Comparison of ENCODE assay signal across 9 mouse cellular contexts in the genomic region with DNA sequence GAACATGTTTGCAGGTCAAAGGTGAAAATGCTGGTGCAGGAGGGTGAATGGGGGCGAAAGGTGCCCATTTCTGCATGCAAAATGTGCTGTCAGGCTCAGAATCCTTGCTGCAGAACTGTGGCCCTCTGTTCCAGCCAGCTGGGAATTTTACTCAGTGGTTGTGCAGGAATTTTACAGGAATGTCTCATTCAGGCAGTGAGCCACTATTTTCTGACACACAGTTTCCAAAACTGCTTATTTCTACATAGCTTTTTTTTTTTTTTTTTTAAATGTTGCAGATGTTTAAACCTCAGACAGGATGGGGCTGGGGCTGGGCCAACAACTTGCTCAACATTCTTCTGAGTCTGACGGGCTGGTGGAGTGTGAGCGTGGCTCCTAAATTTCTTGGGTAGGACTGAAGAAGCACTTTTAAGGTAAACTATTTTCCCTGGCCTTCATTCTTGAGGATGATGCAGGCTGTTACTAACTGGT. TPM values are rescaled to one million over a fixed set of nuclear protein-coding genes. Genes with fewer than 3 reads are reported as not detected.
DNase-seq lines count a peak whose midpoint lies in the region; ATAC-seq and TF ChIP-seq lines count a peak whose summit lies in the region.
"Had no signal": no experiment of that assay in that cellular context is flagged by ENCODE, and none has a peak within 500 bp of the region (broad histone marks: within the 10 kb centered on the region; RNA-seq: fewer than 3 reads in every experiment).

No protein-coding gene starts in this region.

- peaks cover 10% of the 10 kb centered on the region; the same call in 1 of the 2 replicates for H3K4me1 ChIP-seq in heart, embryonic 10.5 days
- peaks cover 7% of the 10 kb centered on the region for H3K4me1 ChIP-seq in heart, embryonic 16.5 days (ENCODE audit: control insufficient read depth, insufficient read depth, low read length)
- peaks cover 3% of the 10 kb centered on the region for H3K4me1 ChIP-seq in lung, embryonic 14.5 days (ENCODE audit: insufficient read depth)
- H3K4me1 ChIP-seq in thymus, adult 2 months (replicated peaks; ENCODE audit: control insufficient read depth, insufficient read depth, low read length): peaks cover 23% of the 10 kb centered on the region

- no peak overlapping the region for H3K27ac ChIP-seq in heart, embryonic 10.5 days
- H3K27ac ChIP-seq in heart, embryonic 16.5 days (ENCODE audit: low read length): peak overlapping the region; percentile 45; the same call in 1 of the 2 replicates
- no peak overlapping the region for H3K27ac ChIP-seq in lung, embryonic 14.5 days (ENCODE audit: low read depth)
- peak overlapping the region; percentile 89 for H3K27ac ChIP-seq in thymus, adult 2 months (ENCODE audit: control insufficient read depth, insufficient read depth, low read length)

- H3K4me2 ChIP-seq in heart, embryonic 16.5 days (ENCODE audit: low read depth, low read length): no peak overlapping the region; the same call in 1 of the 2 replicates
- no peak overlapping the region for H3K4me2 ChIP-seq in lung, embryonic 14.5 days

- peak; percentile 33; the same call in 1 of the 2 replicates for ATAC-seq in heart, embryonic 16.5 days (replicated peaks; ENCODE audit: extremely low read depth, insufficient read depth, low FRiP score)
- ATAC-seq in lung, embryonic 14.5 days (ENCODE audit: insufficient read depth): peak; percentile 71
- no peak for ATAC-seq in activated CD4-positive, CD25-positive, alpha-beta regulatory T cell, adult 4 months

- no peaks in the 10 kb centered on the region for H3K9me3 ChIP-seq in heart, embryonic 10.5 days
- no peaks in the 10 kb centered on the region for H3K9me3 ChIP-seq in heart, embryonic 16.5 days (replicated peaks; ENCODE audit: control insufficient read depth, low read length)
- no peaks in the 10 kb centered on the region for H3K9me3 ChIP-seq in lung, embryonic 14.5 days (ENCODE audit: low read depth, low read length)
- H3K9me3 ChIP-seq: G1E had no signal

- 0 out of 2 replicates have a peak, but pooled peaks have one; percentile 18 for TF ChIP-seq POLR2A in thymus, adult 2 months (IDR thresholded peaks at IDR 0.05; ENCODE audit: control insufficient read depth, extremely low read depth, insufficient read depth, low read length, poor library complexity)

- no peak overlapping the region for H3K9ac ChIP-seq in heart, embryonic 16.5 days (ENCODE audit: low read length)
- H3K9ac ChIP-seq in lung, embryonic 14.5 days: no peak overlapping the region

- no peak for TF ChIP-seq CTCF in lung, embryonic 14.5 days (IDR thresholded peaks at IDR 0.05; ENCODE audit: low read depth)
- no peak for TF ChIP-seq CTCF in thymus, adult 2 months (IDR thresholded peaks at IDR 0.05; ENCODE audit: borderline replicate concordance, control insufficient read depth, extremely low read depth, insufficient read depth, low read length, poor library complexity)

- H3K36me3 ChIP-seq in heart, embryonic 10.5 days: no peaks in the 10 kb centered on the region
- H3K36me3 ChIP-seq in heart, embryonic 16.5 days (ENCODE audit: control insufficient read depth, insufficient read depth): no peaks in the 10 kb centered on the region
- H3K36me3 ChIP-seq in lung, embryonic 14.5 days (ENCODE audit: insufficient read depth): no peaks in the 10 kb centered on the region
- H3K36me3 ChIP-seq in thymus, adult 2 months (ENCODE audit: control insufficient read depth, insufficient read depth, low read length): no peaks in the 10 kb centered on the region
- H3K36me3 ChIP-seq: G1E had no signal

- peak; percentile 85 to 88 for DNase-seq in heart, adult 18-20 months
- no peak for DNase-seq in heart, embryonic 10.5 days (ENCODE audit: low spot score)
- DNase-seq in adrenal gland, adult 8-10 months: peak; percentile 70
- peak; percentile 84 for DNase-seq in lung, embryonic 14.5 days
- DNase-seq in thymus, adult 2 months: peak; percentile 47
- DNase-seq in retina, embryonic 14.5 days (ENCODE audit: low spot score): no peak

- H3K27me3 ChIP-seq in heart, embryonic 10.5 days (ENCODE audit: insufficient read depth, poor library complexity, severe bottlenecking): no peaks in the 10 kb centered on the region
- no peaks in the 10 kb centered on the region for H3K27me3 ChIP-seq in heart, embryonic 16.5 days (ENCODE audit: control insufficient read depth, insufficient read depth, low read length)
- H3K27me3 ChIP-seq in lung, embryonic 14.5 days (ENCODE audit: insufficient read depth, low read length): no peaks in the 10 kb centered on the region
- no peaks in the 10 kb centered on the region for H3K27me3 ChIP-seq in thymus, adult 2 months (ENCODE audit: control insufficient read depth, insufficient read depth, low read length)

- no peak overlapping the region for H3K4me3 ChIP-seq in heart, embryonic 10.5 days
- H3K4me3 ChIP-seq in heart, embryonic 16.5 days (ENCODE audit: low read length): no peak overlapping the region
- H3K4me3 ChIP-seq in lung, embryonic 14.5 days (ENCODE audit: low read depth, low read length): no peak overlapping the region
- H3K4me3 ChIP-seq in thymus, adult 2 months (ENCODE audit: control insufficient read depth, insufficient read depth, low read length): peak overlapping the region; percentile 27; the same call in 1 of the 2 replicates

- 75% methylated on average over 3 of the region's 3 CpGs for WGBS in heart, embryonic 10.5 days
- 62% methylated on average over 3 of the region's 3 CpGs for WGBS in heart, embryonic 16.5 days
- WGBS in lung, embryonic 14.5 days: 42% methylated on average over 3 of the region's 3 CpGs
- 27% methylated on average over 3 of the region's 3 CpGs for WGBS in thymus, adult 2 months

RNA-seq across cellular contexts. Expression of gene Zfp281, which starts 58.4 kb away (rescaled TPM):
- total RNA-seq in heart, adult 18-20 months (2021): 10 to 100 TPM in 1 of 2 experiments, 1 to 10 TPM in 1; 9.0 to 10.9 TPM
- 15.6 and 22.5 TPM in 2 replicates for polyA plus RNA-seq in heart, embryonic 10.5 days (2016; fragmentation: Nextera tagmentation; extraction: Ambion mirVana)
- 10 to 100 TPM; 17.9 to 22.4 (median 19.6) TPM for total RNA-seq in adrenal gland, adult 8-10 months (2022)
- 11.8 and 12.1 TPM in 2 replicates for polyA plus RNA-seq in heart, embryonic 16.5 days (2015; fragmentation: Nextera tagmentation; extraction: Ambion mirVana)
- 26.7 and 27.5 TPM in 2 replicates for polyA plus RNA-seq in lung, embryonic 14.5 days (2014; fragmentation: Nextera tagmentation; extraction: Ambion mirVana)
- polyA plus RNA-seq in thymus, adult 2 months (2012; rRNA removed): 6.2 TPM in 2 replicates
- 10 to 100 TPM; 19.3 to 22.6 TPM for polyA plus RNA-seq in activated CD4-positive, CD25-positive, alpha-beta regulatory T cell, adult 4 months (2017; shearing (Covaris generic))

Comparison
In these comparisons a context has a peak if more than half of its experiments do, and no peak if none do; other contexts are left out.
1. DNase-seq: peak in heart, adult 18-20 months (2 of 2), adrenal gland, adult 8-10 months (single experiment), lung, embryonic 14.5 days (single experiment) and thymus, adult 2 months (single experiment); none in heart, embryonic 10.5 days (single experiment) and retina, embryonic 14.5 days (single experiment).
2. H3K27ac ChIP-seq: peak in heart, embryonic 16.5 days (single experiment) and thymus, adult 2 months (single experiment); none in heart, embryonic 10.5 days (single experiment) and lung, embryonic 14.5 days (single experiment).